Mouse (Mus musculus) ovary, adult 18-20 months (tissue): ENCODE data around the gene Kcnq1.

Experiments used
- DNase-seq: peaks from one replicate; pipeline ENCODE4 v3.0.0; 2022; ENCODE audit warnings: low spot score, mixed read lengths

The Kcnq1 gene

DNA sequence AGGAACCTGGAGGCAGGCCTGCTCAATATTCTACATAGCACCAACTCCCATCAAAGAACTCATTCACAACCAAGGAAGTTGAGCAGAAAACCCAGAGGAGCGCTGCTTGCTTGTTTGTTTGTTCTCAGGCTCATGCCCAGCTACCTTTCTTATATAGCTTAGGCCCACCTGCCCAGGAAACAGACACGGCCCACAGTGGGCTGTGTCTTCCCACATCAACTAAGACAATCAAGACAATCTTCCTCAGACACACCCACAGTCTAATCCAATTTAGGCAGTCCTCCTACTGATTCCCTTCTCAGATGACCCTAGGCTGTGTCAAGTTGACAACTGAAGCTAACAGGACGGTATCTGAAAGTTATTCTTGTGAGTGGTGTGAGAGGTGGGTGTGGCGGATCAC, at the start of gene Kcnq1:
Gene Kcnq1, plus strand, starts transcription at position 301 of the 400 bp plus-strand sequence.
- no peak for DNase-seq

DNA sequence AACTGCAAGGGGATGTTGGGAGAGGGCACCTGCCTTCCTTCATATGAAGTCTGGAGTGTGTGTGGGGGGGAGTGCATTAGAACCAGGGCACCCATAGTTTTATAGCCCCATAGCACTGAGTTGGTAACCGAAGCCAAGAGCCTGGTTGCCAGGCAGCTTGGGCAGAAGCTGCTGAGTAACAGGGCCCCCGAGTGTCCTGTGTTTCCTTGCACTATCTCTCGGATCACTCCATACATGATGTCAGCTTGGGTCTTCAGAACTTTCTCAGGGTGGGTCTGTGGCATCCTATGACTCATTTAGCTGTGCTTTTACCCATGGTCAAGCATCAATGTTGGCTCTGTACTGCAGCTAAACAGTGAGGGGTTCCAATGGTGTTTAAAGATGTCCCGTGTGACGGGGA, 49.1 kb upstream of the Kcnq1 start:
- DNase-seq = no peak

DNA sequence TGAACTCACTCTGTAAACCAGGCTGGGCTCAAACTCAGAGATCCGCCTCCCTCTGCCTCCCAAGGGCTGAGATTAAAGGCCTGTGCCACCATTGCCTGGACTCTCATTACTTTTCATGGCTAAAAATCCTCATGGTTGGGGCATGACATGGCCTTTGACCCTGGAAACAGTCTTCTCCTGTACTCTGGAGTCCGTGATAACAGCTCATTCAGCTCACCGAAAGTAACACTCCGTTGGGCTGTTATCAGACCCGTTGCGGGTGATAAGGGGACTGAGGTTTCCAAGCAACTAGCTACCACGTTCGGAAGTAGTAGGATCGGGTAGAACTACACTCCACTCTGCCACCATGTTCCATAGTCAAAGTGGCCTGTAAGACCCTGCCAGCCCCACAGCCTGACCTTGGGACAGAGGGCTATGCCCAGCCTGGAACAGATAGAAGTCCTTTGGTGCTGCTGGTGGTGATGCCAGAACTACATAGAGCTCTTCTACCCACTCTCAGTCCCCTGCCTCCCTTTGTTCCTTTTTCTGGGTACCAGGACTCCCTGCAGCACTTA, 48.4 kb upstream of the Kcnq1 start:
- DNase-seq = no peak

DNA sequence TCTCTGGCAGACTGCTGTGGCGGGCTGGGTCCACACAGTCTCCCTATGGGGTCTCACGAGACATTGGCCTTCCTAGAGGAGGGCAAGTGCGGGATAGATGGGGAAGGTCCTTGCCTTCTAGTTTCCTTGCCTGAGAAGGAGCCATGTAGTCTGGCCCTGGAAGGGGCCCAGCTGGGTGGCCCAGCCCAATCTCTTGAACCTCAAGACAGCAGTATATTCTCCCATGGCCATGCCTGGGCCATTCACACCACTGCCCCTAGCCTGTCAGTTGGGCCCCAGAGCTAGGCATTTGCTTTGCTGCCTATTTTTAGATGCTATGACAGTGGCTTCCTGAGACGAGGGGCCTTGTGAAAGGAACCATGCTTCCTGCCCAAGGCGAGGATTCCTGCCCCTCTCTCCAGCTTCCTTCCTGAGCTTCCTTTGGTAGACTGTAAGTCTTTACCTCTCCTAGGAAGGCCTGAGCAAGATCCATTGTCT, 47.9 kb upstream of the Kcnq1 start:
- DNase-seq = no peak

DNA sequence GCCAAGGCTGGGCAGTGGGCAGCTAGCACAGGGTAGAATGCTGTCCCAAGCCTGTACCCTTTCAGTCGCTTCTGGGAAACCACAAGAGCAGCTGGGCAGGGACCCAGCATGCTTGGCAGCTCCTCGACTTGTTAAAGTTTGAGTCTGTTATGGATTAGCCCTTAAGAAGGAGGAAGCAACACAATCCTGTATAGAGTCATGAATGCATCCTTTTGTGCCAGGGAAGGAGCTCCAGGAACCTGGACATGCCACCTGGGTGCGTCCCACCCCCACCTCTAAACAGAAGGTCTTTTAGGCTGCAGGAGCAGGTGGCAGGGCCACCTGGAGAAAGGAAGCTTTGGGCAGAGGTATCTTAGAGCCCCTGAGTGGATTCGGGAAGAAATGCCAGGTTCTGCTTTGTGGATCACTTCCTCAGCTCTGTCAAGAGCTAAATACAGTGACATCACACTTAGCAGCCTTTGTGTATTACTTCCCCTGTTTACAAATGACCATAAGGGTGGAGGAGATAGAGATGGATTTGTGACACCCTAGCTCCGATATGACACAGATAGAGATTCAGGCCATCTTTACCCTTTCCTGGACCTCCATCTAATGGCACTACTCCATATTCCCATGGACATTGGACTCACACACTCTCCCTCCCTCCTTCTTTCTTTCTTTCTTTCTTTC, 46.8 kb upstream of the Kcnq1 start:
- DNase-seq = no peak

DNA sequence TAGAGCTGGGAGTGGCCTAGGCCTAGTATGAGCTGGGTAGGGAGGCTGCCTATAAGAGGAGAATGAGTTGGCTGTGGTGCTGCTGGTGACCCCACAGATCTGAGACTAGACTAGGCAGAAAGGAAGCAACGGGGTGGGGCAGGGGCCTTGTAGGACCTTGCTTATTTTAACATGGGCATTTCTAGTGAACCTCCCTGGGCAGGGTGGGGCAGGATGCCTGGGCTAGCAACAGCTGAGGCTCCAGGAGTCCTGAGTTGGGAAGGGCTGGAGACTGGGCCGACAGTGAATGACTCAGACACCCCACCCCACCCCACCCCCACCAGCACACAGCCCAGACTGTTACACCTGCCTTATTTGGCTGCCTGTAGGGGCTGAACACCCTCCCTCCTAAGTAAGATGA, 43.5 kb upstream of the Kcnq1 start:
- no peak for DNase-seq

DNA sequence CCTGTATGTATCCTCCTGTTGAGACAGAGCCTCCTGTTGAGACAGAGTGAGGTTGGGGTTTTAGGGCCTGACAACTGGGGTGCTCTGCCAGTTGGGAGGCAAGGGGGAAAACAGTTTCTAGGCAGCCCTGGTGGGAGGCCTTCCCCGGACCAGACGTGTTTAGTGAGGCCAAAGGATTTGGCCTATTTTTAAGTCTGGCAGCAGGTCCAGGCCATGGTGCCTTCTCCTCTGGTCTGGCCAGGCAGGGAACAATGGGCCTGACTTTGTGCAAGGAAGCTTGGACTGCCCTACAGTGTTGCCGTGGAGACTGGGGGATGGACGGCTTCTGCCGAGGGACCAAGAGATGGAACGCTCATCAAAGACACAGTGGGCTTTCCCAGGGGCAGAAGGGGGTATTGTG, 41.9 kb upstream of the Kcnq1 start:
- no peak for DNase-seq

DNA sequence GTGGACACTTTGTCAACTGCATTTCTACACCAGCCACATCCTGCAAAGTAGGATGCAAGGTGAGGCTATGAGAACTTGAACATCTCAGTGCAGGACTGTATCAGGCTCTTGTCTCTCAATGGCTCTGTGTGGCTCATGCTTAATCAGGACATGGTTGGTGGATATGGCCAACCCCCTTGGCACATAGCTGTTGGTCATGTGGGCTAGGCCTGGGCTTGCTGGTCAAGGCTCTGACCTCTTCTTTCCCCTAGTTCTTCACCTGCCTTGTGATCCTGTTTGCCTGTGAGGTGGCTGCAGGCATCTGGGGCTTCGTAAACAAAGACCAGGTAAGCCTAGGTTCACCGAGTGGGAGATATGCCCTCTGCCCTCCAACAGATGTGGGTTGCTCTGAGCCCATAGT, 40.5 kb upstream of the Kcnq1 start:
- DNase-seq = no peak

DNA sequence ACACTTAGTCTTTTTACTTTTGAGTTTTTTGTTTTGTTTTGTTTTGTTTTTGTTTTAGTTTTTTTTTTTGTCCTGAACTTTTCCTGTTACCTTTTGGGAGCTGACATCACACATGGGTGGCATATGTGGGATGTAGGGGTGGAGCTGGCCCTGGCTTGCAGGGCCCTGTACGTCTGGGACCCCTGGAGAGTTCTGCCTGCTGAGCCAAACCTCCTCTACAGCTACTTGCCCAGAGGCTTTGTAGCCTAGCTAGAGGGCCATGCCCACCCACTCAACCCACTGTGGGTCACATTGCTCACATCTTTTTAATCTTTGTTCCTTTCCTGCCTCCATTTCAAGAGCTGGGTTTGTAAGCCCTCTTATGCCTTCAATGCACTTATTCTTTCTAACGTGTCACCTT, 38.7 kb upstream of the Kcnq1 start:
- DNase-seq = no peak

DNA sequence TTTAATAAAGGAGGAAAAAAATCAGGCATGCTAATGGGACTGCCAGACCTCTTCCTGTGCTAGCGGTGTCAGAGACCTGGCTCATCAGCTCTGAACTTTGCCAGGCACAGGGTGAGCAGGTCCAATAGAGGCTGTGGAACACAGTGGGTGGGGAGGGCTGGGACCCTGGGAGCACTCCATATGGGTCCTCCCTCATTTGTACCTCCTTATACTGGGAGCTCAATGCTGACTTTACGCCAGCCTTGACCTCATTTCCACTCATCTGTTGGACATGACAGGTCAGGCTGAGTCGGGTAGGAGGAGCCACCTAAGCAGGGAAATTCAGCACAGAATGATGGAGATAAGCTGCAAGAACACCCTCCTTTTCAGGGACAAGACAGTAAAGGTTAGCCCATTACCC, 38.3 kb upstream of the Kcnq1 start:
- DNase-seq = no peak

DNA sequence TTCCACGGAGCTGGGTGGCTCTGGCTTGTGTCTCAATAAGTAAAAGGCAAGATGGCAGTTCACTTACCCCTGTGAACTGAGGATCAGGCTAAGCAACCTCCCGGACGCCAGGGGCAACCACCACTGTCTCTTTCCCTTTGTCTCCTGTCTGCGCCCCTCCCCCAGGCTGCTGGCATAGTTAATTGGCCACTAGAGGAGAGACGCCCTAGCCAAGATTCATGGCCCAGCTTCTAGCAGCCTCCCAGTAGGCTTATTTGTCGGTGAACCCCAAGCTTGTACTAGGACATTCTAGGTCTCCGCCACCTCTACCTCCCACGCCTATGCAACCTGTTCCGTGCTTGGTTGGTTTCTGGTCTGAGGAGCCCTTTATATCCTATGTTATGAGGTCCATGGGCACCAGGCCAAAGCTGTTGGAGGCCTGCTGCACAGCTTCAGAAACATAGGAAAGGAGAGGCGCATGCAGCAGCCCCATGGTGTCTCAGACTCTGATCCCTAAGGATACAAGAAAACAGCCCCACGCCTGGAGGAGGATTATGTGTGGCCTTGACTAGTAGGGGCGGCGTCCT, 37.8 kb upstream of the Kcnq1 start:
- no peak for DNase-seq

DNA sequence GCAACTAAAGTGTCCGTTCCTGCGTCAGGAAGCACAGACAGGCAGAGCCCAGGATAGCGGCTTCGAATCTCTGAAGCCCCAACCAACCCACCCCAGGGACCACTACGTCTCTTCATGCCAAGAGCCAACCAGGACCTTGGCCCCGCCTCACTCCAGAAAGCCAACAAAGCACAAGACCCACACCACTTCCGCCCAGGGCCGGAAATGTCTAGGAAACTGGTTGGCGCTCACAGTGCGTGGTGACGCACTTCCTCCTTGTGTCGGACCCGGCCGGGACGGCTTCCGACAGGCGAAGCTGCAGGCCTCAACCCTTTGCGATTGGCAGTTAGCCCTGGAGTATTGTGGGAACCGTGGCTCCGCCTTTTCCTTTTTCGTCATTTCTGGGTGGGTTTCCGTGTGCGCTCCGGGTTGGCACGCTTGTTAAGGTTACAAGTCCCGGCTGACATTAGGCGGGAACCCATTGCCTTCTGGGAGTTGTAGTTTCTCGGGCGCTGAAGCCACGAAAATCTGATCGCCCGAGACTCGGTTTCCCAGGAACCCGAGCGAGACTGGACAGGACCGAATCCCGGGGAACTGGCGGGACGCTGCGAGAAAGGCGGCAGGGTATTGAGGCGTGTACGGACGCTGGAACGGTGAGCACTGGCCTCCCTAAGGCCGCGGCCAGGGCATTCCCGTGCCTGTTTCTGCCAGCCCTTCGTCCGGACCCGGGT, 37.1 kb upstream of the Kcnq1 start, which contains the start of gene Tssc4:
Gene Tssc4, plus strand, starts transcription at position 368 of the 710 bp plus-strand sequence.
- DNase-seq = peak; percentile 99

DNA sequence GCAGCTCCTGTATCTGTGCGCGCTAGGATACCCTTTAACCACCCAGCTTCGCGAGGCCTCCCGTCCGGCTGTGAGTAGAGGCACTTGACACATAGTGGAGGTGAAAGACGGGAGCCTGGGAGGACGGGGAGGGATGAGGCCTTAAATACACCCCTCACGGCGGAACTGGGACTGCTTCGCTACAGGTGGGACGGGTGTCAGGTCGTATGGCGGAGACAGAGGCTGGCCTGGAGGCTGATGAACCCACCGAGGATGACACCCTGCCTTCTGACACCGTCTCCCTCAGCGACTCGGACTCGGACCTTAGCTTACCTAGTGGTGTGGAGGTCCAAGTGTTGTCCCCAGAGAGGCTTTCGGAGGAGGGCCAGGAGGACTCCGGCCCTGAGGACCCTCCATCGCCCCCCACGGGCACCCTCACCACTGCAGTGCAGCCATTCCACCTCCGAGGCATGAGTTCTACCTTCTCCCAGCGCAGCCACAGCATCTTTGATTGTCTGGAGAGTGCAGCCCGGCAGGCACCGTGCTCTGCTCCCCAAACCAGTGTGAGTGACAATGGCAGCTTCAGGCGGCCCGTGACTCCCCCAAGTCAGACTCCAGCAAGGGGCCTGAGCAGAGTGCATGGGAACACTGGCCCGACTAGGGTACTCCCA, 36.3 kb upstream of the Kcnq1 start:
- no peak for DNase-seq

DNA sequence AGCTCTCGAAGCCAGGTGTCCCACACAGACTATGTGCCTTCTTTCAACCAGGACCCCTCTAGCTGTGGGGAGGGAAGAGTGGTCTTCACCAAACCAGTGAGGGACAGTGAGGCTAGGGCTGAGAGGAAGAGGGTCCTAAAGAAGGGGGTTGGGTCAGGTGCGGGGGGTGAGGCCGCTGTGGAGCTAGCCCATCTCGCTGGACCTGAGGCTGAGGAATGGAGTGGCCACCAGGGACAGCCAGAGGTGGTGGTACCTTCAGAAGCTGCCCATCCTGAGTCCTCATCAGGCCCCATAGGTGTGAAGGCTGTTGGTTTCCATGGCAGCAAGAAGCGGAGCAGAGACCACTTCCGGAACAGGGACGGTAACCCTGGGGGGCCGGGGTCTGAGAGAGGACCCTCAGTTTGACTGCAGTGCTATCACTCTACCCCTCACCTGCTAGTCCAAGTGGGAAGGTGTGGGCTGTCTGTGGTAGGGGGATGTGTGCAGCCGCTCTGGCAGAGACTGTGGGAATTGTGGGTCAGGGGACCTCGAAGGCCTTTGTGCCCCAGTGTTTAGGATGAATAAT, 35.6 kb upstream of the Kcnq1 start:
- DNase-seq = no peak

DNA sequence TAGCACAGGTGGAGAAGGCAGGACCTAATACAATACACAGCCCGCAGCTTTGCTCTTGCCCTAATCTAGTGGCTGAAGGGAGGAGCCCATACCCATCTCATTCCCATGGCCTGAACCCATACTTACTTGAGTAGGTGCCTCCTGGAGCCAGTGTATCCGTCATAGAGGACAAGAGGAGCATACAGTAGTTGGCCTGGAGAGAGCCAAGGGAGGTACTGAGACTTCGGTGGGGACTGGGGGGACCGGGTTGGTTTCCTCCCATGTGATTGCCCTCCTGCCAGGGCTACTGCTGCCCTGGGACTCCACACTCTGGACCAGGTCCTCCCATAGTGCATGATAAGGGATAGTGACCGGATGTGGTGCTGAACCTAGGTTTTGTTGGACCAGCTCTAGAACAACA, 33.6 kb upstream of the Kcnq1 start:
- no peak for DNase-seq

DNA sequence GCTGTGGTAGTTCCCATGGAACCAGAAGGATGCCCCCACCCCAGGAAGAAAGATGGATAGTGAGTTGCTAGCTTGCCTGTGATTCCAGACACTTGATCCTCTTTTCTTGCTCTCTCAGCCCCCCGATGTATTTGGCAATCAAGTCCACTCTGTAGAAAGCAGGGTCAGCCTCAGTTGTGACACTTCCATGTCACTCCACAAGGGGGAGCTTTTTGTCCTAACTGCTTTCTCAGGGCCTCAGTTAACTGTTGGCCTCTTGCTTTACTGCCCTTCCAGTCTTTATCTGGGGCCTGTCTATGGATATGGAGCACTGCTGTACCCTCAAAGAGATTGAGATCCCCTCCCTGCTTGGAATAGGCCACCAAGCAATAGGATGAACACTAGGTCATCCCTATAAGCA, 33.1 kb upstream of the Kcnq1 start:
- no peak for DNase-seq

DNA sequence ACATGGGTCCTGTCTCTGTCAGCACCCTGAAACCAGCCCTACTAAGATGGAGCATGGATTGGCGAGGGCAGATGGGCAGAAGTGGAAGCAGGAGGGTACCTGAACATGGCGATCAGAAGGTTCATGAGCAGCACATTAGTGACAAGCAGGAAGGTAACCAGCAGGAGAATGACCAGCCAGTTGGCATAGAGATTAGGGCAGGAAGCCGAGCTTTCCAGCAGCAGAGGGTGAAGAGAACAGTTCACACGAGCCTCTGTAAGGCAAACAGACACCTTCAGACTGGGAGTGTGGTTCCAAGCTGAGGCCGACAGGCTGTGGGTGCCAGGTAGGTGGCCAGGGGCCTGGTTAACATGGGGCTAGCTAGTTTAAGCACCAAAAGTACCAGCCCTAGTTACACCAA, 30.8 kb upstream of the Kcnq1 start:
- no peak for DNase-seq

DNA sequence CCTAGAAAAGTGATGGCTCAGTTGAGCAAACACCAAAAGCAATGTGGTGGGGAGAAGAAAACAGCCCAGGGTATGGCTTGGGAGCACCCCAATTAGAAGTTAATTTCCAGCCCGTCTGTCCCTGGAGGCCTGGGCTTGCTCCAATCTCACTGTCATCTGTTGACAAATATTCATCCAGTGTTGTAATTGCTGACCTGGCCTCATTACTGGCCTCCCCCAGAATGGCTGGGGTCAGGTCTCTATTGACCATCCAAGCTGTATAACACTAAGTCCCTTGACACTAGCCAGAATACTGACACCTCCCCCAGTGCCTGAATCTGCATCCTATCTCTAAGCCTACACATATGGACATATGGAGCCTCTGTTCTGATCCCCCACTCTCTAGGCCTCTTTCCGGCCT, 28.8 kb upstream of the Kcnq1 start:
- DNase-seq = no peak

DNA sequence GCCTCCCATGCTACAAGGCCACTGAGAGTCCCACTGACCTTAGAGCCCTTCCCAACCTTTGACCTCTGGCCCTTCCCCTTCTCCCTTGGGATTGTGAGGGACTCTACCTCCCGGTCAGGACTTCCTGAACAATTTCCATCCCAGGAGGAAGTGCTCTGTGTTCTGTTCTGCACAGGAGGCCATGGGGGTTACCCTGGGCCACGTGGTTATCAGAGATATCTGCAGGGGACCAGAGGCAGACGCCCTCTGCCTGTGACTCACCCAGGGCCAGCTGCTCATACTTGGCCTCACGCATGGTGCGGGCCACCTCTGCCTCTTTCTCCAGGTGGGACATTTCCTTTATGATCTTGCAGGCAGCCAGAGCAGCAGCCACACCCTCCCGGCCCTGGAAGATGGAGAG, 24.1 kb upstream of the Kcnq1 start:
- no peak for DNase-seq

DNA sequence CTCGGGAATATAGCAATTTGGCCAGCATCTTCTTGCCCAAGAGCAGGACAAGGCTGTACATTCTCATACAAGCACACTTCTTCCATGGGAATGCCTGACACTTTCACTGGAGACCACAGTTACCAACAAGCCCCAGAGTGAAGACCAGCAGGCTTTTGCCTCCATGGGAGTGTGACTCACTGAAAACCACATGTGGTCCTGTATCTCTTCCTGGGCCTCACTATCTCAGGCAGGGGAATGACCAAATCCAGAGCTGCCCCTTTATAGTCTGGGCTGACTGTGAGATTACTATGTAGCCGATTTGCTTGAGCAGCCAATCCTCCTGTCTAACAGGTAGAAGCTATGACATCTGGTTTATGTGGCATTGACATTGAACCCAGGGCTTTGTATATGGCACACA, 22.5 kb upstream of the Kcnq1 start:
- no peak for DNase-seq

DNA sequence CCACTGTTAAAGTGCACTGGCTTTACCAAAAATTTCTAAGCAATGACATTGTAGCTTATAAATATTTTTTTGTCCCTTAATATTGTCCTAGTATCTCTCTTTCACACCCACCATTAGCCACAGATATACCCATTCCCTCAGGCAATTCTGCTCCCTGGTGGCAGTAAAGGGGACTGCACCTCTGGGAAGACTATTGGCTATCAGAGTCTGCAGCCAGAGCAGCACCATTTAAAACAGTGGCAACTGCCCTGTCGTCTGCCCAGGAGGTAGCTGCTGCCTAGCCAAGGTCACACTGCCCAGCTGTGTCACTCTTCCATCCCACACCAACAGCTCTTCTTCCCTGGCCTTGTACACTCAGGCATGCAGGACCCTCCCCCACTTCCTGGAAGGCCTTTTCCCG, 19.8 kb upstream of the Kcnq1 start:
- DNase-seq = peak; percentile 20

DNA sequence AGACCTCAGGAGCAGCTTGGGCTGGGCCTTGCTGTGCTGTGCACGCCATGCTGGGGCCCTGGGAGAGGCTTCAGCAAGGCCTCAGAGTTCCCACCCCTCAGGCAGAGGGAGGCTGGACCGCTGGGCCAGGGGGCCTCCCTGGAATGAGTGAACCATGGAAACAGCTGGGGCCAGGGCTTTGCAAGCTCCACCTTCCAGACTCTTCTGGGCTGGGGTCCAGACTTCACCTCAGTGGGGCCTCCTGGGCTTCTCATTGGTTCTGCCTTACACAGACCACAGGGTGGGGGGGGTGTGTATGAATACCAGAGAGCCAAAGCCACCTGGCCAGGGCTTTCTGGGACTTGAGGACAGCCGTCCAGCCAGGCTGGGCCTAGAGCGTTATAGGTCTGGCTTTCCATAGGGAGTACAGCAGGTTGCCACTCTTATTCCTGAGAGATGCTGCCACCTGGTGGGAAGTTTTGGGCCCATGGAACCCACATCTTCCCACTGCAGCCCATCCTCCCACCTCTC, 19.0 kb upstream of the Kcnq1 start:
- DNase-seq = no peak
